Mouse (Mus musculus): Measurements from ENCODE around the gene Zfp648.

Zfp648 gene

DNA sequence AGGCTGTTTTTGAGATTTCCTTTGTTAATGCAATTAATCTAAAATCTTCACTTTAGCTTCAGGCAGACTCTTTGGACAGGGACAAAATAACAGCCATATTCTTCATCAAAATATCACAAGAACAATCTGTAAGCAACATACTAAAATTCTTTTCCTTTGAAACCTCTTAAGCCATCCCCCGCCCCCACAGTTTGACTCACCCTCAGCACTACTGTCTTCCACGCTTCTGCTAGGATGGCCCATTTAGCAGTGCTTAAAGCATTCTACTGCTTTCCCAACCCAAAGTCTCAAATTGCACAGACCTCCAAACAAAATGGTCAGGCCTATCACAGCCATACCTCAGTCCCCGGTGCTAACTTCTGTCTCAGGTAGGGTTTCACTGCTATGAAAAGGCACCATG is 19.6 kb downstream of the Zfp648 start:
- no peak for DNase-seq (ENCODE audit: low read depth)

DNA sequence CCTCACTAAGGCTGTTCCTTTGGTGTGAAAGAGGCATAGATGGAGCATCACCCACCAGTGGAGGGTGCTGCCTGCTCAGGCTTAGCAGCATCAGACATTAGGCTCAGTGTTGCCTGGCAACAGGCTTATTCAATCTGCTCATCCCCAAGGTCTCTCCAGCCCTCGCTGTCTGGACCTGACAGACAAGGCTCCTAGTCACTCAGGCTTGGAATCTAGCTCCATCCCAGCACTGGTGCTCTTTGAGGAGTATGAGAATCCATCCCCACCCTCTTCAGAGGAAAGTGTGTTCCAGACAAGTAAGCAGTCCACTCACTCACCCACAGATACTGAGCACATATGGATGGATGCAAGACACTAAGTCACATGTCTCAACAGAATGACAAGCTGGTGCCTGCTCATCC is 22.8 kb downstream of the Zfp648 start:
- no peak for DNase-seq (ENCODE audit: low read depth)

DNA sequence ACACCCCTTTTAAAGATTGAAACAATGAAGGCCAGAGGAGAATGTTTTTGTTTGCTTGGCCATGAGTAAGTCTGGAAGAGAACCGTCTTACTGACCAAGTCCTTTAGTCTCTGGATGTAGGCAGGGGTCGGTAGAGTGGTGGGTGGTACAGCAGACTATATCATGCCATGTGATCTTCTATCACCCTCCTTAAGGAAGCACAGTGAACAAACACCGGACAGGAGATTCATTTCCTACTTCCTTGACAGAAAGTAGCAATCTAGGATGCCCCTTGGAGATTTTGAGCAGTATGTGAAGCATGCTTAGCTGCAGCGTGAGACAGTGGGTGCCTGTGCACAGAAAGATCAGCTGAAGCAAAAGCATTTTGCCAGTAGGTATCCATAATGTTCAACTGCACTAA is 31.6 kb downstream of the Zfp648 start:
- DNase-seq (ENCODE audit: low read depth), result no peak

DNA sequence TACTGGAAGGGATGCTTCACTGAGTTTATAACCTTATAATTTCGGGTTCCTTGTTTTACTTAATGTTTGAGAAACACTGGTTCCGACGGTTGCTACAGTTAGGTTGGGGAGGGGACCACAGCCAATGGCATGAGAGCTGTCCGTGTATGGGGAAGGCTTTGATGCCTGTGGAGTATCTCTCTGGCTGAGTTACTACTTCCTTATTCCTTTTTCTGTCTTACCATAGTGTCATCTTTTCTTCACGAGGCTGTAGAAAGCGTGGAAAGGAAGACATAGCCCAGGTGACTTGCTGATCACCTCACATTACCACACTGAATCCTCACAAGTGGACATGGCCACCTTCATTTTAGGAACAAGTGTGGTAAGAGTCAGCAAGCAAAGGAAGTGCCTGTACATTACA is 32.0 kb downstream of the Zfp648 start:
- DNase-seq (ENCODE audit: low read depth), result no peak

DNA sequence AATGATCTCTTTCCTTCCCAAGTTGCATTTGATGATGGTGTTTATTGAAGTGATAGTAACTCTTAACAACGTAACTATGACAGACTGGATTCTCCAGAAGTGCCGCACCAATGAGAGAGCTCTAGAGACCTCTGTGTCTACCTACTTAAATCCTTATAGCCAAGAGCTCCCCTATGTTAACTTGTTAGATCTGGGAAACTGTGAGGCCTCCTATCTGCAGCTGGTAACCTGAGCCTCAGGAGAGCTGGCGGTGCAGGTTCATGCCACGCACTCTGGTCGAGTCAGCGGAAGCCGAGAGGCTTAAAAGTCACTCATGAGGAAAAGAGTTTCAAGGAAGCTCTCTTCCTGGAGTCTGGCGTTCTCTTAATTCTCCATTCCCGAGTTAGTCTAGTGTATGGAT is 33.8 kb downstream of the Zfp648 start:
- no peak for DNase-seq (ENCODE audit: low read depth)

DNA sequence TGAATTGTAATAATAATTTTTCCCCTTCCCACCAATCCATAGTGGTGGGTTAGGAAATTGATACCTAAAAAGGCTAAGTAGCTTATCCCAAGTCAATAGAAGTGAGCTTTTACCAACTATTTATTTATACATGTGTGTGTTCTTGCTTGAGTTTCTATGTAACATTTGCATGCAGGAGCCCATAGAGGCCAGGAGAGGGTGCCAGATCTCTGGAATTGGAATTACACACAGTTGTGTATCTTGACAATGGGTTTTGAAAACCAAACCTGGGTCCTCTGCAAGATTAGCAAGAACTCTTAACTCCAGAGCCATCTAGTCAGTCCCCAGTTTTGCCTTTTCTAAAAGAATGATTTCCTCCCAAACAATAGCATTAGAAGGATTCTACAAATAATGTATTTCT is 37.9 kb downstream of the Zfp648 start:
- no peak for DNase-seq (ENCODE audit: low read depth)

DNA sequence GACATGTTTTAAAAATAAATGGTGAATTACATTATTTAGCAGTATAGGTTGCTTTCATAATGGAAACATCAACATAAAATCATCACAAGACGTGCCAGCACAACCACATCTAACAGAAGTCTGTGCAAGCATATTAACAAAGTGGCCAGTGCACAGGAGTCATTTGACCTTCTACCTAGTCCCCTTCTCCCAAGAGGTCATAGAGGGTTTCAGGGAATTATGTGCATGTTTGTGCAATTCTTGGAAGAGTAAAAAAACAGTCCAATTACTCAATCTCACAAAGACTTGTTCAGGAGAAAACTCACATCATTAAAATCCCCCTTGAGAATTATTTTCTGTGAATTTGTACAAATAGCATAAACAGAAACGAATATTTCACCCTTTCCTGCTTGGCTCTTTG is 50.2 kb downstream of the Zfp648 start:
- DNase-seq (ENCODE audit: low read depth), result no peak

DNA sequence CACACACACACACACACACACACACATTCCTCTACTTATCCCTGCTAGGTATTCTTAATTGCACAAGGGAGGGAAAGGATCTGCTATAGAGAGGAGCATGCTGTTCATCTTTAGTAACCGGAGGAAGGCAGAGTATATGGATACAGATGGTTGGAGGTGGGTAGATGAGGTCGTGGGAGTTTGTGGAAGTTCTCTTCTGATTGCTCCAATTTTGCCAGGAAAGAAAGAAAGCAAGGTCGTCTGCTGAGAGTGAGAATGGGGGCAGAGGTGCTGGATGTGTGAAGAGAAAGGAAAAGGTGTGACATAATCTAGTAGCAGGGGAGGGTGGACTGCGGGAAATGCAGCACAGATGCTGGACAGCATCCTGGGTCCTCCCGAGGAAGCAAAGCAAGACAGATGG is 51.8 kb downstream of the Zfp648 start:
- no peak for DNase-seq (ENCODE audit: low read depth)
